Mouse (Mus musculus): ENCODE results near the gene Epn3. TPM values are rescaled to one million over a fixed set of nuclear protein-coding genes. Genes with fewer than 3 reads are reported as not detected.

Epn3 gene
- total RNA-seq, 2 experiments from 2014 or later: 1.4 to 1.8 TPM

Other genes starting within 250 kb of the Epn3 start
- not detected for gene Gm21885, start 218.1 kb downstream of the Epn3 start, total RNA-seq (2021)
- 100 to 1,000 TPM; 120 to 123 TPM for gene Luc7l3, start 178.0 kb downstream of the Epn3 start, total RNA-seq (2021)
- 100 to 1,000 TPM; 127 to 131 TPM for gene Ankrd40, start 172.0 kb downstream of the Epn3 start, total RNA-seq (2021)
- 1 to 10 TPM; 2.2 to 2.9 TPM for gene Abcc3, start 107.0 kb downstream of the Epn3 start, total RNA-seq (2021)
- 10 to 100 TPM; 65.7 to 81.0 TPM for gene Cacna1g, start 25.8 kb downstream of the Epn3 start, total RNA-seq (2021)
- under 1 TPM in 1 of 2 experiments, not detected in 1; 0.45 TPM for gene Spata20, start 13.8 kb downstream of the Epn3 start, total RNA-seq (2021)
- gene Mycbpap, start 21.8 kb upstream of the Epn3 start, total RNA-seq (2021): 1 to 10 TPM; 2.8 to 3.6 TPM
- gene Rsad1, start 49.3 kb upstream of the Epn3 start, total RNA-seq (2021): 1 to 10 TPM; 9.0 to 9.8 TPM
- gene Chad, start 65.1 kb upstream of the Epn3 start, total RNA-seq (2021): under 1 TPM; 0.27 to 0.53 TPM
- 10 to 100 TPM; 15.1 to 17.1 TPM for gene Acsf2, start 101.9 kb upstream of the Epn3 start, total RNA-seq (2021)
- 10 to 100 TPM; 78.7 to 81.1 TPM for gene Lrrc59, start 129.8 kb upstream of the Epn3 start, total RNA-seq (2021)
- 10 to 100 TPM; 67.1 to 68.9 TPM for gene Mrpl27, start 153.8 kb upstream of the Epn3 start, total RNA-seq (2021)
- not detected for gene Eme1, start 154.0 kb upstream of the Epn3 start, total RNA-seq (2021)
- 10 to 100 TPM; 23.0 to 26.1 TPM for gene Xylt2, start 177.5 kb upstream of the Epn3 start, total RNA-seq (2021)
- not detected for gene Gm11541, start 204.5 kb upstream of the Epn3 start, total RNA-seq (2021)
- under 1 TPM in 1 of 2 experiments, not detected in 1; 0.53 TPM for gene Cdc34b, start 241.8 kb upstream of the Epn3 start, total RNA-seq (2021)